Mouse (Mus musculus) testis, postnatal 14 days (tissue): ENCODE results near the gene Elf3.
"Not testable (repeated sequence)": the region's sequence is repeated elsewhere in the genome, so short reads cannot be mapped to it uniquely, and the experiment has no call there.

Experiments
- DNase-seq: peaks from one replicate; pipeline ENCODE4 v3.0.0; 2021; ENCODE audit warnings: low spot score

Gene Elf3

GRCm38 (mm10) chr1:135258380-135259127 lies at the start of gene Elf3:
Gene Elf3, minus strand, starts transcription at chr1:135258568.
- peak; percentile 62 for DNase-seq

GRCm38 (mm10) chr1:135290908-135291307 lies 32.5 kb upstream of the Elf3 start:
- no peak for DNase-seq

- DNase-seq: no peak
These were observed 27.9 kb upstream of the Elf3 start for GRCm38 (mm10) chr1:135286311-135286710.

- peak; percentile 40 for DNase-seq
These were observed 25.5 kb upstream of the Elf3 start, which contains the start of gene Rnpep for GRCm38 (mm10) chr1:135283826-135284291. Gene Rnpep, minus strand, starts transcription at chr1:135284084.

GRCm38 (mm10) chr1:135283287-135283825 lies 25.0 kb upstream of the Elf3 start:
- DNase-seq: peak; percentile 21

- DNase-seq: no peak
These were observed 24.3 kb upstream of the Elf3 start for GRCm38 (mm10) chr1:135282536-135283286.

GRCm38 (mm10) chr1:135281841-135282240 lies 23.5 kb upstream of the Elf3 start:
- DNase-seq: no peak

GRCm38 (mm10) chr1:135280646-135281045 lies 22.3 kb upstream of the Elf3 start:
- peak; percentile 64 for DNase-seq

- no peak for DNase-seq
These were observed 13.0 kb upstream of the Elf3 start for GRCm38 (mm10) chr1:135271371-135271770.

- DNase-seq: no peak
These were observed 9.5 kb upstream of the Elf3 start for GRCm38 (mm10) chr1:135267663-135268446.

GRCm38 (mm10) chr1:135265834-135266233 lies 7.5 kb upstream of the Elf3 start:
- DNase-seq: no peak

- DNase-seq: no peak
These were observed 4.9 kb upstream of the Elf3 start for GRCm38 (mm10) chr1:135263316-135263715.

- DNase-seq: no peak
These were observed 4.0 kb upstream of the Elf3 start for GRCm38 (mm10) chr1:135262329-135262728.

- no peak for DNase-seq
These were observed 2.6 kb upstream of the Elf3 start for GRCm38 (mm10) chr1:135260931-135261330.

- peak; percentile 62 for DNase-seq
These were observed 714 bp upstream of the Elf3 start for GRCm38 (mm10) chr1:135259128-135259436.

- peak; percentile 40 for DNase-seq
These were observed 2.1 kb downstream of the Elf3 start for GRCm38 (mm10) chr1:135256299-135256698.

GRCm38 (mm10) chr1:135252854-135253253 lies 5.5 kb downstream of the Elf3 start:
- DNase-seq: no peak

- no peak for DNase-seq
These were observed 7.0 kb downstream of the Elf3 start for GRCm38 (mm10) chr1:135251405-135251804.

GRCm38 (mm10) chr1:135250706-135251105 lies 7.7 kb downstream of the Elf3 start:
- no peak for DNase-seq

GRCm38 (mm10) chr1:135248434-135248850 lies 9.9 kb downstream of the Elf3 start:
- DNase-seq: peak; percentile 57

- no peak for DNase-seq
These were observed 14.4 kb downstream of the Elf3 start for GRCm38 (mm10) chr1:135244014-135244413.

- DNase-seq: not testable (repeated sequence)
These were observed 18.2 kb downstream of the Elf3 start for GRCm38 (mm10) chr1:135240206-135240605.
